Mouse (Mus musculus): ENCODE results near the gene Epha4.

- TF ChIP-seq POLR2A (IDR thresholded peaks at IDR 0.05; ENCODE audit: insufficient read depth, low read depth, low read length) = no peak
- no peak for TF ChIP-seq EP300 (IDR thresholded peaks at IDR 0.05; ENCODE audit: insufficient read depth, low read depth, low read length)
These were observed 196.2 kb downstream of the Epha4 start for GRCm38 (mm10) chr1:77318597-77319127.

All from heart, adult 2 months (tissue).